Mouse (Mus musculus): ENCODE measurements around the gene Slc25a51.

- no peak for TF ChIP-seq POLR2A (IDR thresholded peaks at IDR 0.05; ENCODE audit: control insufficient read depth, extremely low read depth, insufficient read depth, low read length, poor library complexity)
- TF ChIP-seq CTCF (IDR thresholded peaks at IDR 0.05; ENCODE audit: borderline replicate concordance, control insufficient read depth, extremely low read depth, insufficient read depth, low read length, poor library complexity): no peak
Observed at GRCm38 (mm10) chr4:45444813-45445212, 36.2 kb upstream of the Slc25a51 start.
